Mouse (Mus musculus) liver, embryonic 14.5 days (tissue): ENCODE results near the gene Sphkap.

Experiments used
- CTCF ChIP-seq: IDR thresholded peaks from 2 replicates; pipeline ENCODE4 v1.5.1; 2016; ENCODE audit warnings: antibody characterized with exemption, low read depth, control low read depth
- EP300 ChIP-seq: IDR thresholded peaks from 2 replicates; pipeline ENCODE4 v1.6.1; 2016; ENCODE audit warnings: antibody characterized with exemption, low read depth

DNA sequence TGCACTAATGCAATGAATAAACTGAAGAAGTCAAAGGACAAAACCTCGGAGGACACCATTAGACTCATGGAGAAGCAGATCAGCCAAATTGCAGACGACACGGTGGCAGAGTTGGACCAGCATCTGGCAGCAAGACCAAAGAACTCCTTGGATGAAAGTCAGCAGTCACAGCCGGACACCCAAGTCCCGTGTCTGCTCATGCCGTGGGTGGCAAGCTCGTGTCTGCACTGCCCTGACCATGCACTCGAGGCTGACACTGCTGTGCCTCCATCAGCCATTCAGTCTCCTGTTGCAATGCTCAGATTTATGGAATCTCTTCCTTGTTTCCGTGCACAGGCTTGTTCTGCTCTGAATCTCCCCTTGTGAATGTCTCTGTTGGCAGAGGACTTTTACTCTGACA lies 92.9 kb downstream of the Sphkap start:
- no peak for TF ChIP-seq CTCF
- TF ChIP-seq EP300, result no peak
